Mouse (Mus musculus): ENCODE measurements around the gene Ffar1.

DNA sequence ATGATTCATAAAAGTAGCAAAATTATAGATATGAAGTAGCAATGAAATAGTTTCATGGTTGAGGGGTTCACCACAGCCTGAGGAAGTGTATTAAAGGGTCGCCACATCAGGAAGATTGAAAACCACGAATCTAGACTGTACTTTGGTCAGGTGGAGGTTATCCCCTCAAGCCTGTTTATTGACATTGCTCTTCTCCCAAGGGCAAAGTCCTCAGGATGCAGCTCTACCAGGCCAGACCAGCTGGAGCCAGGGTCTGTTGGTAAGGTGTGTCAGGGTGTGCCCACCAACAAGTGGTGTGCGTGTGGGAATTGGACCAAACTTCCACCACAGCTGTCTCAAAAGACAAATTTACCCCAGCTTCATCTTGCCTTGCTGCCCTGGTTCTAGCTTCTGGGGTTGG lies 33.9 kb upstream of the Ffar1 start:
- TF ChIP-seq CTCF (IDR thresholded peaks at IDR 0.05) (no peak), POLR2A (IDR thresholded peaks at IDR 0.05; ENCODE audit: insufficient read depth, low read depth, low read length) (no peak), EP300 (IDR thresholded peaks at IDR 0.05; ENCODE audit: insufficient read depth, low read depth, low read length) (no peak)

Measured in heart, adult 2 months (tissue).